Mouse (Mus musculus) hindbrain, embryonic 16.5 days (tissue): Measurements from ENCODE around the gene Slfn4. TPM values are rescaled to one million over a fixed set of nuclear protein-coding genes. Genes with fewer than 3 reads are reported as not detected.
"Not testable (repeated sequence)": the region's sequence is repeated elsewhere in the genome, so short reads cannot be mapped to it uniquely, and the experiment has no call there.

Experiments used
- ATAC-seq: fragments of 200-750 bp; cut with Nextera tagmentation; 2 replicates; pipeline ENCODE4 v1.8.0; 2017; ENCODE audit warnings: moderate TSS enrichment, moderate library complexity
- H3K27ac ChIP-seq: fragments of 300-500 bp; sonication (generic); 2 replicates; pipeline ENCODE4 v1.5.1; 2014; ENCODE audit warnings: low read depth, mild to moderate bottlenecking, control low read depth, low read length, moderate library complexity
- H3K27me3 ChIP-seq: fragments of 300-500 bp; sonication (generic); replicated peaks from 2 replicates; pipeline ENCODE4 v1.6.1; 2014; ENCODE audit warnings: low read length; ENCODE audit not compliant: control insufficient read depth, insufficient read depth
- H3K36me3 ChIP-seq: fragments of 300-500 bp; sonication (generic); 2 replicates; pipeline ENCODE4 v1.6.1; 2014; ENCODE audit warnings: mild to moderate bottlenecking, low read length, moderate library complexity, mixed read lengths; ENCODE audit not compliant: control insufficient read depth, insufficient read depth
- H3K4me1 ChIP-seq: fragments of 300-500 bp; sonication (generic); 2 replicates; pipeline ENCODE4 v1.6.1; 2014; ENCODE audit warnings: low read depth, low read length; ENCODE audit not compliant: control insufficient read depth, insufficient read depth
- H3K4me2 ChIP-seq: fragments of 300-500 bp; sonication (generic); 2 replicates; pipeline ENCODE4 v1.6.1; 2014; ENCODE audit warnings: mild to moderate bottlenecking, low read length, control low read depth, moderate library complexity
- H3K4me3 ChIP-seq: fragments of 300-500 bp; sonication (generic); 2 replicates; pipeline ENCODE4 v1.5.1; 2014; ENCODE audit warnings: mild to moderate bottlenecking, low read length, control low read depth, moderate library complexity
- H3K9ac ChIP-seq: fragments of 300-500 bp; sonication (generic); 2 replicates; pipeline ENCODE4 v1.6.1; 2014; ENCODE audit warnings: low read depth, mild to moderate bottlenecking, control low read depth, low read length, moderate library complexity
- H3K9me3 ChIP-seq: fragments of 300-500 bp; sonication (generic); 2 replicates; pipeline ENCODE4 v1.6.1; 2014; ENCODE audit warnings: mild to moderate bottlenecking, low read length, moderate library complexity; ENCODE audit not compliant: control insufficient read depth
- WGBS: fragments of 180-500 bp; shearing (Covaris S2); extraction: QIAGEN DNeasy Blood & Tissue Kit; methylation state at CpG from one replicate; pipeline ENCODE4 v1.1.7; 2014; 5-methylcytosine and 5-hydroxymethylcytosine counted together
- polyA plus RNA-seq: library from polyadenylated mRNA; unstranded; fragments of >200 nt; fragmentation: Nextera tagmentation; extraction: Ambion mirVana; gene quantifications from 2 replicates; pipeline ENCODE4 v1.2.1, GENCODE M21; 2015

Slfn4 gene
- polyA plus RNA-seq, 1 experiment from 2014 or later, result not detected

DNA sequence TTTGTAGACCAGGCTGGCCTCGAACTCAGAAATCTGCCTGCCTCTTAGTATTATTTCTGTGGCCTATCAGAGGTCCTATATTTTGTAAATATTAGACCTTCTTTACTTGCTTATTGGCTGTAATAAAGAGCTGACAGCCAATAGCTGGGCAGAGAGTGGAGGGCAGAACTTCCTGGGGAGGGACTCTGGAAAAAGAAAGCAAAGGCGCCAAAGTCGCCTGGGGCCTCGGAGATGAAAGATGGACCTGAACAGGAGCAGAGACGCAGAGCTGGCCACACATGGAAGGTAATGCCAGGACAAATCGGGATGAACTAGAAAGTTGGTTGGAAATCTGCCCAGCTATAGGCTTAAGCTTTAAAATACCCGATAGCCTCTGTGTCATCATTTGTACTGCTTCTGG, 48.4 kb downstream of the Slfn4 start:
- Histone ChIP-seq H3K36me3 (no peaks in the 10 kb centered on the region), H3K4me2 (no peak overlapping the region), H3K27me3 (no peaks in the 10 kb centered on the region), H3K4me3 (no peak overlapping the region), H3K9ac (no peak overlapping the region), H3K27ac (no peak overlapping the region), H3K9me3 (no peaks in the 10 kb centered on the region), H3K4me1 (no peaks in the 10 kb centered on the region)
- WGBS, result 88% methylated on average over 7 of the region's 7 CpGs
- no peak for ATAC-seq

DNA sequence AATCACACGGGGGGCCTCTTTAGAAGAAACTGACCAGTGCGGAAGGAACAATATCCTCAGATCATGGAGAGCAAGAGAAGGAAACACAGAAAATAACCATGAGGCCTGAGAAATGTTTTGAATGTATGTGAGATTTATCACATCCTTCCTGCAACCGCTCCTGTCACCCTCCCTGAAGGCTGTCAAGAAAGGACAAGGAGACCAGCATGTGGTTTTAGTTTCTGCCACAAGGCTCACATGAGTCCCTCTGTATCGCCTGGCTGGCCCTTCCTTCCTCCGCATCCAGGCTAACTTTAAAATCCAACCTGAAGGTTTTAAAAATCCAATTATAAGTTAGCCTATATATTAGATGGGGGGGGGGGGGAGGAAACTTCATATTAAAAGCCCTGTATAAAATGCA, 48.8 kb downstream of the Slfn4 start:
- H3K27ac ChIP-seq, H3K9ac ChIP-seq, H3K4me2 ChIP-seq, H3K36me3 ChIP-seq, H3K4me1 ChIP-seq, H3K27me3 ChIP-seq, H3K9me3 ChIP-seq, H3K4me3 ChIP-seq, ATAC-seq: not testable (repeated sequence)
- WGBS, result 87% methylated on average over 5 of the region's 5 CpGs

DNA sequence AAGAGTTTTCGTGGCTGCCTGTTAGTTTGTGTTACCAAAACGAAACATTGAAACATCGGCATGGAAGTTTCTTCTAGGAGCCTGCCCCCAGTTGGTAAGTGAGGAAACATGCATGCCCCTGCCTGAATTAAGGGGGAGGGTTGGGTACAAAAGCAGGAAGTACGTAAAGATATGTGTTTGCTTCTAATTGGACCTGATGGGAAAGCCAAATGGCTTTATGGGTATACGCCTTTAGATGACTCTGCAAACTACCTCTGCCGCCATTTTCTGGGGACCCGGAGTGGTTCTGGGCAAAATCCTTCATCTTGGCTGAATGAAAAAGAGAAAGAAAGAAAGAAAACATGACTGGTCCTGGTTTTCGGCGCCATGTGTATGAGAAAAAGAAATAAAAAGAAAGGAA, 49.2 kb downstream of the Slfn4 start:
- Histone ChIP-seq H3K4me1 (no peaks in the 10 kb centered on the region), H3K36me3 (no peaks in the 10 kb centered on the region), H3K27me3 (no peaks in the 10 kb centered on the region), H3K9ac (no peak overlapping the region), H3K4me3 (no peak overlapping the region), H3K27ac (no peak overlapping the region), H3K9me3 (no peaks in the 10 kb centered on the region), H3K4me2 (no peak overlapping the region)
- no peak for ATAC-seq
- WGBS, result 95% methylated on average over 9 of the region's 9 CpGs

DNA sequence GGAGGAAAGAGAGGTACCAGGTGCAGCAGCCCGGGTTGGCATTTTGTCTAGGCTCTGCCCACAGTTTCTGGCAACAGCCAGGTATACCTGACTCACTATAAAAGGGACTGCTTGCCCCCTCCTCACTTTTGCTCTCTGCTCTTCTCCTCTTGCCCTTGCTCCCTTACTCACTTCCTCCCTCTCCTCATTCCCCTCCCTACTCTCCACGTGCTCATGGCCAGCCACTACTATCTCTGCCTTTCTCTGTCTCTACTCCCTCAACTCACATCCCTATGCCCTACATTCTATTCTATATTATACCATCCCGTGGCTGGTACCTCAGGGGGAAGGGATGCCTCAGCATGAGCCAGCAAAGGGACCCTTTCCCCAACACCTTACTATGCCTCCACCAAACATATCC, 49.8 kb downstream of the Slfn4 start:
- no peak overlapping the region for H3K9ac ChIP-seq
- WGBS, result 82% methylated on average over 3 of the region's 3 CpGs
- H3K4me3 ChIP-seq, result no peak overlapping the region
- H3K4me1 ChIP-seq, result no peaks in the 10 kb centered on the region
- no peak overlapping the region for H3K27ac ChIP-seq
- no peaks in the 10 kb centered on the region for H3K27me3 ChIP-seq
- H3K36me3 ChIP-seq, result no peaks in the 10 kb centered on the region
- H3K4me2 ChIP-seq, result no peak overlapping the region
- H3K9me3 ChIP-seq, result no peaks in the 10 kb centered on the region
- ATAC-seq, result no peak

DNA sequence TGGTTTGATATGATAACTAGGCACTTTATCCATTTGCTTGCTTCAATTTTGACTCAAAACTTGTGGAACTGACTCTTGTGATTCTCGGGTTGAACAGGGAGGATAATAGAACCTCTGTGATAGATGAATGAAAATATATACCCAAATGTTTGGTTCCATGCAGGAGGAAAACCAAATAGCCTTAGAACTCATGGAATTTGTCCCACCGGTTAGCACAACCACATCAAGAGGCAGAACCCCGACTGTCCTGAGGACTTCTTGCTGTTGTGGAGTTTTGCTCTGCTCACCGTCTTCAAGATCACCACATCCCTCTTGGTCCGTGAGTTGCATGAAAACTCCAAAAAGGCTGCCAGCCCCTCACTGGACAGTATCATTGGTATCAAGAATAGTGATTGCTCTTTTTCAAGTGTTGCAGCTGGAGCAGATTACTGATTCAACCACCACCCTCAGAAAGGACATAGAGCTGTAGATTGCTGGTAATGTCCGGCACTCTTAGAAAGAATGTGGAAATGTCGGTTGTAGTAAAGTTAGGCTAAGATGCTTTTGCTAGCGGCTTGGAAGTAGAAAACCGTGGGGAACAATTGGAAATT, 50.5 kb downstream of the Slfn4 start:
- Histone ChIP-seq H3K9me3 (no peaks in the 10 kb centered on the region), H3K4me2 (no peak overlapping the region), H3K4me3 (no peak overlapping the region), H3K27me3 (no peaks in the 10 kb centered on the region), H3K27ac (no peak overlapping the region), H3K9ac (no peak overlapping the region), H3K36me3 (no peaks in the 10 kb centered on the region), H3K4me1 (no peaks in the 10 kb centered on the region)
- no peak for ATAC-seq
- 93% methylated on average over 9 of the region's 9 CpGs for WGBS

DNA sequence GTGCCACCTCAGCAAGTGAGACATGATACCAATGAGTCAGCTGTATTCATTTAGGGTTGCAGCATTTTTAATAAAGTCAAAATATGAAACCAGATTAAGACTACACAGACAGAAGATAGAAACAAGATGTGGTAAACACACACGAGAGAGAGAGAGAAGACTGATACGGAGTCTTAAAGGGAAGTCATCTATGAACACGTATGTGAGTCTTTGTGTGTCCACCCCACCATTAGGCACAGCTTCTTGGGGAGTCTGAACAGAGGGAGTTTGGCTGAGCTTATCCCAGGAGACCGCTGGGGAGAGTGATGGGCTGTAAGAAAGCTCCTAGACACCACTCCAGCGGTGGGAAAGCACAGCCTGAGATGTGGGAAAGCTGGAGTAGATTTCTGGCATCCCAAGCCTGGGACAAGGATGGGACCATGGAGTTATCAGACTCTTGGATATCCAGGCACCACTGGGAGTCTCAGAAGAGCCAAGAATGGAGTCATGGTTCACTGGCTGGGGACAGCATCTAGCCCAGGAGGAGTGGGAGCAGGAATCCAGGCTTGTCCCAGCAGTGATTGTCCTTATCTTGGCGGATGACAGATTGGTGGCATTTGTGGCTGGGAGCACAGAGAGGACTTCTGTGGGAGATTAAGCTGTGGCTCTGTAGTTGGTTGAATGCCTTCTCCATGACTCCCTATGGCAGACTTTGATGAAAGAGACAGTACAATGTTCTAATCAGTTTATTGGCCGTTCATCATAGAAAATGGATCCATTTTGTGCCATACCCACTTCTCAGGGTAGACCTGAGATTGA, 53.1 kb downstream of the Slfn4 start:
- Histone ChIP-seq H3K4me1 (no peaks in the 10 kb centered on the region), H3K27ac (no peak overlapping the region), H3K4me3 (no peak overlapping the region), H3K27me3 (no peaks in the 10 kb centered on the region), H3K36me3 (no peaks in the 10 kb centered on the region), H3K9ac (no peak overlapping the region), H3K4me2 (no peak overlapping the region), H3K9me3 (no peaks in the 10 kb centered on the region)
- WGBS, result 85% methylated on average over 7 of the region's 7 CpGs
- no peak for ATAC-seq

DNA sequence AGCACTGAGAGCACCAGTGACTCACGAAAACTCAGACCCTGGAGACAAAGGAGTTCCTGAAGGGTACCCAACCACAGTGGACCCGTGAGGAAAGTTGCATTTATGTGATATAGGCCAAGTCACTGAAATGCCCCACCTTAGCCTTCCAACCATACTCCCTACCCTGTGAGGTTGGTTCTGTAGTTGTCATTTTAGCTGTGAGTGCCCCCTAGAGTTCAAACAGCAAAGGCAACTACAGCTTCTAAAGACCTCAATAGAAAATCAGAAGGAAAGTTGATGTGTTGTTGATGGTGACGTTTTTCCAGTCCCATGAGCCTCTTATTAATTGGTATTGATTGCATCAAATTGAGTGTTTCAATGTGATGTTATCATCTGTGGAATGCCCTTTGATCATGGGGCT, 56.0 kb downstream of the Slfn4 start:
- H3K9me3 ChIP-seq, result no peaks in the 10 kb centered on the region
- H3K27me3 ChIP-seq, result no peaks in the 10 kb centered on the region
- no peaks in the 10 kb centered on the region for H3K36me3 ChIP-seq
- H3K4me3 ChIP-seq, result no peak overlapping the region
- no peak for ATAC-seq
- no peak overlapping the region for H3K27ac ChIP-seq
- H3K4me2 ChIP-seq, result no peak overlapping the region
- H3K9ac ChIP-seq, result no peak overlapping the region
- 68% methylated on average over 3 of the region's 3 CpGs for WGBS
- no peaks in the 10 kb centered on the region for H3K4me1 ChIP-seq

DNA sequence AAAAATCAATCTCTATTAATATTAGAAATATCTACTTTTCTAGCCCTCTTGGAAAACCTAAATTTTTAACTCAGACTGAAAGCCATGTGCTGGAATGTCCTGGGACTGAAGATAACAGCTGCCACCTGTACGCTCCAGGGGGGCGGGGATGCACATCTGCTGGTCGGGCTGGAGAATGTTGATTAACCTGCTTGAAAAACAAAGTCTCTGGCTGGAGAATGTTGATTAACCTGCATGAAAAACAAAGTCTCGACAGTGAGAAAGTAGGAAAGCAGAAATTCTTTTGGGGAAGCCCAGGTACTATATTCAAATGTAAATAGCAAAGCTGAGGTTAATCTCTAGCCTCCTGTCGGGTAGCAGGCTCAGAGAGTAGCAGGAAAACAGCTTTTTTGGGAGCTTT, 58.6 kb downstream of the Slfn4 start:
- H3K4me3 ChIP-seq, H3K9me3 ChIP-seq, H3K9ac ChIP-seq, H3K4me2 ChIP-seq, H3K27me3 ChIP-seq, ATAC-seq, H3K36me3 ChIP-seq, H3K27ac ChIP-seq, H3K4me1 ChIP-seq: not testable (repeated sequence)
- 51% methylated on average over 5 of the region's 5 CpGs for WGBS

DNA sequence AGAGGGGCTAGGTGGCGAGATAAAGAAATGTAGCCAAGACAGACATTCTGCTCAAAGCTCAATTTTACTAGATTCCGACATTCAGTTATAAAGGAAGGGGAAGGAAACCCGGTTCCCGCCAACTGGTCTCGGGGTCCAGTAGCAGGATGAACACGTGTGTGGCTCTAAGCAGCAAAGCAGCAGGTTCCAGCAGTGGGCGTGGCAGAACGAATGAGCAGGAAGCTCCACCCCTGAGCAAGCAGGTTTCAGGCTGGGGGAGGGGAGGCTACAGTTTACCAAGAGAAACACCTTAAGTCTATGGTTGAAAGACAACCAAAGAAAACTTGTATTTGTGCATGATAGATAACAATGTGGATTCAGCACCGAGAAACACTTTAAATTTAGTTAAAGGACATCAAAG, 62.4 kb downstream of the Slfn4 start:
- 88% methylated on average over 9 of the region's 9 CpGs for WGBS
- not testable (repeated sequence) for H3K9ac ChIP-seq, H3K4me2 ChIP-seq, H3K4me1 ChIP-seq, H3K4me3 ChIP-seq, H3K27ac ChIP-seq, ATAC-seq, H3K27me3 ChIP-seq, H3K9me3 ChIP-seq, H3K36me3 ChIP-seq
